Mouse (Mus musculus): ENCODE results near the gene Spata31.

The Spata31 gene

GRCm38 (mm10) chr13:64917191-64917590 is at the start of gene Spata31:
Gene Spata31, plus strand, starts transcription at chr13:64917406.
- no peak for DNase-seq (ENCODE audit: low spot score)

GRCm38 (mm10) chr13:64903132-64903531 is 14.1 kb upstream of the Spata31 start:
- no peak for DNase-seq (ENCODE audit: low spot score)

DNA sequence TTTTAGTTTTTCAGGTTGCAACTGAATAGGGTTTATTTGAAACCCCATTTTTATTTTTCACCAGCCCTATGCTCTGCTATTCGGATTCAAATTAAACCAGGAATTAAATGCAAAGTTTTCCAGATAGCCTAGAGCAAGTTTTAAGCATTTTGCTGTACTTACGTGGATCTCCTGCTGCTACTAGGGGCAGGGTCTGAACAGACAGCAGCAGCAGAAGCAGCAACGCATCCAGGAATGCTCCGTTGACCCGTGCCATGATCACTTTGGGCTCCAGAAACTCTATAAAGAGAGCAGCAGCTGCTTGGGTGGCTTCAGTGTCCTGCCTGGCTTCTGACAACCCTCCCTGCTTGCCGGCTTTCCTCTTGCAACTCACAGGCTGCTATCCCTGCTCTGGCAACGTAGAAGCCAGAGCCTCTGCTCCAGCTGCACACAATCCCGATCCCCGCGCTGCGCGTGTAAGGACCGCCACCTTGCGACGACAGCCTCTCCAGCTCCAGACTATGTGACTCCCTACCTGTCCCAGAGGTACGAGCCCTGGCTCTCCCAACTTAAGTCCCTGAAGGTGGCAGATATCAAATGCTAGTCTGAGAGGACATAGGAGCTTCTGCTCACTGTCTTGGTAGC is 13.5 kb upstream of the Spata31 start, which contains the start of gene Cntnap3:
Cntnap3 (minus strand) TSS at position 371 of the 624 bp plus-strand sequence.
- DNase-seq (ENCODE audit: low spot score): peak; percentile 3

Measured in layer of hippocampus, adult 9-10 months (tissue).